Mouse (Mus musculus) heart, adult 8-10 months (tissue): ENCODE measurements around the gene Shroom3. TPM values are rescaled to one million over a fixed set of nuclear protein-coding genes. Genes with fewer than 3 reads are reported as not detected.

Experiments
- DNase-seq: peaks from one replicate; pipeline ENCODE4 v3.0.0; 2022; ENCODE audit warnings: low spot score
- total RNA-seq, 4 experiments: library from RNA; stranded (reverse); gene quantifications; 2 replicates each; pipeline ENCODE4 v1.2.4; 2022

Shroom3 gene
- total RNA-seq, 4 experiments from 2014 or later: 38.0 to 42.8 (median 40.7) TPM

GRCm38 (mm10) chr5:92751488-92751887 is 68.3 kb downstream of the Shroom3 start:
- DNase-seq: no peak

GRCm38 (mm10) chr5:92755241-92755775 is 72.1 kb downstream of the Shroom3 start:
- no peak for DNase-seq

- DNase-seq: no peak
Observed at GRCm38 (mm10) chr5:92759156-92759745, 76.0 kb downstream of the Shroom3 start.

- DNase-seq: no peak
Observed at GRCm38 (mm10) chr5:92760542-92760941, 77.3 kb downstream of the Shroom3 start.

GRCm38 (mm10) chr5:92761615-92762353 is 78.5 kb downstream of the Shroom3 start:
- no peak for DNase-seq

GRCm38 (mm10) chr5:92762425-92762824 is 79.2 kb downstream of the Shroom3 start:
- no peak for DNase-seq

GRCm38 (mm10) chr5:92763546-92763952 is 80.3 kb downstream of the Shroom3 start:
- no peak for DNase-seq

GRCm38 (mm10) chr5:92766301-92766700 is 83.1 kb downstream of the Shroom3 start:
- no peak for DNase-seq

- no peak for DNase-seq
Observed at GRCm38 (mm10) chr5:92767194-92767777, 84.1 kb downstream of the Shroom3 start.

GRCm38 (mm10) chr5:92767857-92768291 is 84.6 kb downstream of the Shroom3 start:
- DNase-seq: no peak

GRCm38 (mm10) chr5:92773821-92774220 is 90.6 kb downstream of the Shroom3 start:
- DNase-seq: no peak

- no peak for DNase-seq
Observed at GRCm38 (mm10) chr5:92774419-92774818, 91.2 kb downstream of the Shroom3 start.

- no peak for DNase-seq
Observed at GRCm38 (mm10) chr5:92774893-92775292, 91.7 kb downstream of the Shroom3 start.

GRCm38 (mm10) chr5:92778395-92778794 is 95.2 kb downstream of the Shroom3 start:
- no peak for DNase-seq

GRCm38 (mm10) chr5:92781082-92781481 is 97.8 kb downstream of the Shroom3 start:
- no peak for DNase-seq

GRCm38 (mm10) chr5:92784037-92784860 is 101.0 kb downstream of the Shroom3 start:
- DNase-seq: no peak

GRCm38 (mm10) chr5:92785870-92786436 is 102.7 kb downstream of the Shroom3 start:
- no peak for DNase-seq

- no peak for DNase-seq
Observed at GRCm38 (mm10) chr5:92788990-92789389, 105.8 kb downstream of the Shroom3 start.

GRCm38 (mm10) chr5:92796089-92796990 is 113.1 kb downstream of the Shroom3 start:
- DNase-seq: no peak

- DNase-seq: no peak
Observed at GRCm38 (mm10) chr5:92797981-92798380, 114.7 kb downstream of the Shroom3 start.
